Mouse (Mus musculus) hindbrain, embryonic 10.5 days (tissue): ENCODE results near the gene Tjap1. TPM values are rescaled to one million over a fixed set of nuclear protein-coding genes. Genes with fewer than 3 reads are reported as not detected.

Source experiments
- DNase-seq: peaks from one replicate; pipeline ENCODE4 v3.0.0-alpha.2; 2017; ENCODE audit warnings: low spot score
- H3K27ac ChIP-seq: fragments of 300-500 bp; sonication (generic); 2 replicates; pipeline ENCODE4 v1.5.1; 2016; ENCODE audit warnings: mild to moderate bottlenecking, moderate library complexity
- H3K27me3 ChIP-seq: fragments of 300-500 bp; sonication (generic); 2 replicates; pipeline ENCODE4 v1.6.1; 2016; ENCODE audit warnings: mild to moderate bottlenecking; ENCODE audit not compliant: poor library complexity, insufficient read depth, severe bottlenecking
- H3K36me3 ChIP-seq: fragments of 300-500 bp; sonication (generic); 2 replicates; pipeline ENCODE4 v1.6.1; 2016; ENCODE audit warnings: mild to moderate bottlenecking, moderate library complexity
- H3K4me1 ChIP-seq: fragments of 300-500 bp; sonication (generic); replicated peaks from 2 replicates; pipeline ENCODE4 v1.6.1; 2016; ENCODE audit warnings: mild to moderate bottlenecking
- H3K4me3 ChIP-seq: fragments of 300-500 bp; sonication (generic); 2 replicates; pipeline ENCODE4 v1.5.1; 2016; ENCODE audit warnings: mild to moderate bottlenecking, moderate library complexity
- H3K9me3 ChIP-seq: fragments of 300-500 bp; sonication (generic); 2 replicates; pipeline ENCODE4 v1.6.1; 2016; ENCODE audit warnings: mild to moderate bottlenecking, moderate library complexity
- WGBS: fragments of 180-500 bp; shearing (Covaris S2); methylation state at CpG from one replicate; pipeline ENCODE4 v1.1.7; 2016; 5-methylcytosine and 5-hydroxymethylcytosine counted together
- polyA plus RNA-seq: library from polyadenylated mRNA; unstranded; fragments of >200 nt; fragmentation: Nextera tagmentation; extraction: Ambion mirVana; gene quantifications from 2 replicates; pipeline ENCODE4 v1.2.1, GENCODE M21; 2016

Tjap1 gene
- polyA plus RNA-seq: 60.1 and 67.3 TPM in 2 replicates

DNA sequence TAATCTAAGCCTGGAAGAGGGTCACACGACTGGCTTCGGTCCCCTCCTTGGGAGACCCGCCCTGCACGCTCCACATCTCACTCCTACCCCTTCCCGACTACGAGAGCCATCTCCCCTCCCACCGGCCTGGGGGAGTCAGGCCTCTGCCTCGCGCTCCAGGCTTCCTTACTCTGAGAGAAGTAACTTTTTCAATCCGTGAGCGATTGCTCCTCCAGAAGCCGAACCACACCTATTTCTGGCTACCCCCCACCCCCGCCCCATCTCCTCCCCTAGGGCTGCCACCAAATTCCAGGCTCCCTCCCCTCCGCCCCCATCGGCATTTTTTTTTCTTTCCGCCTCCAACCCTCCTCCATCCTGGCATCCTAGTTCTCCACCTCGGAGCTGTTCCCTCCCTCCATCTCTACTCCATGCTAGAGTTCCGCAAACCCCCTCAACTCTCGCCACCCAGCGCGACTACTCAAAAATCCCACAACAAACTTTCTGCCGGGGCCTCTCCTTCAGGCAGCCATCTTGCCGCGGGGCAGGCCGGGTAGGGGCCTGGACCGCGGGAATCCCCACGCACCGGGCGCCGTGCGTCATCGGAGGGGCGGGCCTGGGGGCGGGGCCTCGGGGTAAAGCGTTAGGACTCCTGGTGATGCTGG, at the start of gene Tjap1:
Gene Tjap1 (minus strand): TSS at position 544 of the 641 bp plus-strand sequence.
- H3K36me3 ChIP-seq: peaks cover 34% of the 10 kb centered on the region
- peak within 1 kb of the TSS; percentile 90 for H3K27ac ChIP-seq
- peak within 1 kb of the TSS; percentile 86 for H3K4me3 ChIP-seq
- no peaks in the 10 kb centered on the region for H3K9me3 ChIP-seq
- H3K27me3 ChIP-seq: 0 out of 2 replicates have a peak, but pooled peaks cover 3% of the 10 kb centered on the region
- peak; percentile 94 for DNase-seq
- H3K4me1 ChIP-seq: peaks cover 56% of the 10 kb centered on the region
- under 1% methylated on average over 37 of the region's 37 CpGs for WGBS

- peaks cover 8% of the 10 kb centered on the region for H3K36me3 ChIP-seq
- peak overlapping the region; percentile 92 for H3K27ac ChIP-seq
- peaks cover 19% of the 10 kb centered on the region for H3K4me1 ChIP-seq
- 74% methylated on average over 6 of the region's 6 CpGs for WGBS
- DNase-seq: no peak
- H3K27me3 ChIP-seq: no peaks in the 10 kb centered on the region
- H3K9me3 ChIP-seq: 0 out of 2 replicates have a peak, but pooled peaks cover 3% of the 10 kb centered on the region
- H3K4me3 ChIP-seq: peak overlapping the region; percentile 79
Observed at GRCm38 (mm10) chr17:46328723-46329122, 45.9 kb upstream of the Tjap1 start.

DNA sequence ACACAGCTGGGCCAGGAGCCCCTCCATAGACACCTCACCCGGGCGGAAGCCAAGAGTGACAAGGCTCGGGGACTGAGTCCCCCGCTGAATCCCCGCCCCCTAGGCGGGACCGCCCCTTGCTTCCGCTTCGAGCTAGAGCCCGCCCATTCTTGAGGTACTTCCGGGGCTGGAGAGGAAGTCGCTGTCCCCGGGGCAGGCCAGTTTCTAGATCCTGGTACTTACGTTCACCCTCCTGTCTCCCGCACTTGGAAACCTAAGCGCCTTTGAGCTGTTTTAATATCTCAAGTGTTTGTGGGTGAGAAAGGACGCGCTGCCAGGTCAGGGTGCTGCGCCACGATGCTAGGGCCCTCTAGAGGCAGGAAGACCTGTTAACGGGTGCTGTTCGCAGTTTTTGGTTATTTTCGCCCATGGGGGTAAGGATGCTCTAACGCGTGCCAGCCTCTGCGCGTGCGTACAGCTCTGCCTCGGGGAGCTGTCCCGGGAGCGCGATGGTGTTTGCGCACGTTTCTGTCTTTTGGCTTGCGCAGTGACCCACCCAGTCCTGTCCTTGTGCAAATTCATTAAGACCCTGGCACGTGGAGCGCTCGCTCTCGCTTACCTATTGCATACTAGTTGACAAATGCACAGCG, 45.2 kb upstream of the Tjap1 start, which contains the start of gene Abcc10:
Gene Abcc10 (minus strand): TSS at position 447 of the 629 bp plus-strand sequence.
- Histone ChIP-seq H3K36me3 (peaks cover 15% of the 10 kb centered on the region), H3K27ac (peak within 1 kb of the TSS; percentile 92), H3K27me3 (no peaks in the 10 kb centered on the region), H3K4me3 (peak within 1 kb of the TSS; percentile 79), H3K9me3 (no peaks in the 10 kb centered on the region), H3K4me1 (peaks cover 19% of the 10 kb centered on the region)
- WGBS: under 1% methylated on average over 40 of the region's 40 CpGs
- DNase-seq: peak; percentile 97

DNA sequence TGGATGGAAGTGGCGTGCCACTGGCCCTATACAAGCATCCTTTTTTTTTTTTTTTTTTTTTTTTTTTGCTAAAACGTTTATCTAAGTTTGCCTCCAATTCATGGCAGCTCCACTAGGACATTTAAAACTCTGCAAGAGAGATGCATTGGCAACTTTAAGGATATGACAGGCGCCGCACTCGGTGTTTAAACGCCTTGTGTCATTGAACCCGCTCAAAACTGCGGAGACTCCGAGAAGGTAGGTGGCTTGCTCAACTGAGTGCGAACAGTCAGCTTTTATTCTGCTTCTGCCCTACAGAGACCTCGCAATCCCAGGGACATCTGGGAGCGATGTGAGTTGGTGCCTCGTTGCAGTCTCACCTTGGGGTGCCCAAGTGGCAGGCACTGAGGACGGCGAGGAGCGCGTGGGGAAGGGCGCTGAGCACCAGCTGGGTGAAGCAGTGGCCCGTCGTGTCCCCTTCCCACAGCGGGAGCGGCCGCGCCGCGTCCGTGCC, 44.6 kb upstream of the Tjap1 start:
- Histone ChIP-seq H3K27ac (peak overlapping the region; percentile 92), H3K4me3 (peak overlapping the region; percentile 79), H3K27me3 (no peaks in the 10 kb centered on the region), H3K9me3 (no peaks in the 10 kb centered on the region), H3K36me3 (peaks cover 21% of the 10 kb centered on the region), H3K4me1 (peaks cover 19% of the 10 kb centered on the region)
- WGBS: 4% methylated on average over 27 of the region's 27 CpGs
- no peak for DNase-seq

- no peak overlapping the region for H3K27ac ChIP-seq
- WGBS: 91% methylated on average over 14 of the region's 14 CpGs
- H3K4me3 ChIP-seq: no peak overlapping the region
- no peaks in the 10 kb centered on the region for H3K9me3 ChIP-seq
- H3K4me1 ChIP-seq: peaks cover 8% of the 10 kb centered on the region
- H3K36me3 ChIP-seq: peaks cover 44% of the 10 kb centered on the region
- no peaks in the 10 kb centered on the region for H3K27me3 ChIP-seq
- no peak for DNase-seq
Observed at GRCm38 (mm10) chr17:46322046-46322823, 39.4 kb upstream of the Tjap1 start.

- no peaks in the 10 kb centered on the region for H3K9me3 ChIP-seq
- no peaks in the 10 kb centered on the region for H3K27me3 ChIP-seq
- 72% methylated on average over 6 of the region's 6 CpGs for WGBS
- no peaks in the 10 kb centered on the region for H3K4me1 ChIP-seq
- DNase-seq: no peak
- no peak overlapping the region for H3K4me3 ChIP-seq
- no peak overlapping the region for H3K27ac ChIP-seq
- peaks cover 44% of the 10 kb centered on the region for H3K36me3 ChIP-seq
Observed at GRCm38 (mm10) chr17:46320492-46320891, 37.7 kb upstream of the Tjap1 start.

GRCm38 (mm10) chr17:46315813-46316212, 33.0 kb upstream of the Tjap1 start:
- Histone ChIP-seq H3K27ac (no peak overlapping the region), H3K27me3 (no peaks in the 10 kb centered on the region), H3K4me3 (no peak overlapping the region), H3K36me3 (peaks cover 13% of the 10 kb centered on the region), H3K9me3 (no peaks in the 10 kb centered on the region), H3K4me1 (no peaks in the 10 kb centered on the region)
- WGBS: 88% methylated on average over 10 of the region's 10 CpGs
- DNase-seq: no peak

GRCm38 (mm10) chr17:46313135-46313715, 30.4 kb upstream of the Tjap1 start:
- H3K36me3 ChIP-seq: 0 out of 2 replicates have a peak, but pooled peaks cover 4% of the 10 kb centered on the region
- no peaks in the 10 kb centered on the region for H3K27me3 ChIP-seq
- DNase-seq: no peak
- H3K9me3 ChIP-seq: no peaks in the 10 kb centered on the region
- H3K27ac ChIP-seq: no peak overlapping the region
- H3K4me3 ChIP-seq: no peak overlapping the region
- 89% methylated on average over 9 of the region's 9 CpGs for WGBS
- H3K4me1 ChIP-seq: no peaks in the 10 kb centered on the region

- WGBS: 90% methylated on average over 10 of the region's 10 CpGs
- no peak for DNase-seq
- H3K27ac ChIP-seq: no peak overlapping the region
- H3K27me3 ChIP-seq: no peaks in the 10 kb centered on the region
- H3K4me1 ChIP-seq: no peaks in the 10 kb centered on the region
- no peak overlapping the region for H3K4me3 ChIP-seq
- H3K9me3 ChIP-seq: no peaks in the 10 kb centered on the region
- 0 out of 2 replicates have a peak, but pooled peaks cover 11% of the 10 kb centered on the region for H3K36me3 ChIP-seq
Observed at GRCm38 (mm10) chr17:46310515-46310914, 27.7 kb upstream of the Tjap1 start.

DNA sequence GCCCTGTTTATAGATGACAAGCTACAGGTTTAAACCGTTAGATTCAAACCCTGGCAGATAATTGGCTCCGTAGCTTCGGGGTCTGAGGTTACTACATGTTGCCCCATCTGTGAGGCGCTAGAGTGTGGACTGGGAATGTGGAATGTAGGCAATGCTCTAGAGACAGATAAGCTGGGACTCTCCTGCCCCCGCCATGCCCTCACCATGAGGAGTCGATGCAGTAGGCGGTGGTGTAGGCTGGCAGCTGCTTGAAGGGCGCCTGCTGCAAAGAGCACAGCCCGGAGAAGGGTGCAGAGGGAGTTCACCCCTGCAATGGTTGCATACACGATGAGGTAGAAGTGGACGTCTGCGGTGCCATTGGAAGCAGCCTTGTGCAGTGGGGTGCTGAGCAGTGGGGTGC, 27.0 kb upstream of the Tjap1 start:
- Histone ChIP-seq H3K4me1 (no peaks in the 10 kb centered on the region), H3K4me3 (no peak overlapping the region), H3K27ac (no peak overlapping the region), H3K27me3 (no peaks in the 10 kb centered on the region), H3K9me3 (no peaks in the 10 kb centered on the region), H3K36me3 (0 out of 2 replicates have a peak, but pooled peaks cover 18% of the 10 kb centered on the region)
- DNase-seq: no peak
- 79% methylated on average over 12 of the region's 12 CpGs for WGBS

- no peak for DNase-seq
- Histone ChIP-seq H3K4me3 (no peak overlapping the region), H3K27me3 (peaks cover 8% of the 10 kb centered on the region; the same call in 1 of the 2 replicates), H3K9me3 (no peaks in the 10 kb centered on the region), H3K4me1 (0 out of 2 replicates have a peak, but pooled peaks cover 7% of the 10 kb centered on the region), H3K27ac (no peak overlapping the region), H3K36me3 (0 out of 2 replicates have a peak, but pooled peaks cover 17% of the 10 kb centered on the region)
- 93% methylated on average over 15 of the region's 15 CpGs for WGBS
Observed at GRCm38 (mm10) chr17:46306956-46307355, 24.1 kb upstream of the Tjap1 start.

DNA sequence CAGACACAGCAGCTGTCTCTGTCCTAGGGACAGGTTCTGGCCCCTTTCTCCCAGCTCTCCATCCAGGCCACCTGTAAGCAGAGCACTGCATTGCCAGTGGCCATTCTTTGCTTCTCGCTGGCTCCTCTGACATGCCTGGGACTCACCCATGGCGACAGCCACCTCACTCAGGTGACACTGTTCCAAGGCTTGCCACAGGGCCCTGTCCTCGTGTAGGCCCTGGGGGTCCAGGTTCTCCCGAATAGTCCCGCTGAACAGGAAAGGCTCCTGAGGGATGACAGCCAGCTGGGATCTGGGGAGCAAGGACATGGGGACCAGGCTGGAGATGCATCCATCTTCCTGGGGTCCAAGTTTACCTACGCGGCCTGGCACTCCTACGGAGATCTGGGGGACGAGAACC, 21.4 kb upstream of the Tjap1 start:
- 0 out of 2 replicates have a peak, but pooled peaks cover 17% of the 10 kb centered on the region for H3K36me3 ChIP-seq
- 89% methylated on average over 9 of the region's 9 CpGs for WGBS
- H3K27me3 ChIP-seq: peaks cover 27% of the 10 kb centered on the region
- H3K27ac ChIP-seq: no peak overlapping the region
- H3K9me3 ChIP-seq: no peaks in the 10 kb centered on the region
- no peak for DNase-seq
- H3K4me3 ChIP-seq: no peak overlapping the region
- peaks cover 10% of the 10 kb centered on the region for H3K4me1 ChIP-seq
